Mouse (Mus musculus): ENCODE data around the gene Hs3st3b1. TPM values are rescaled to one million over a fixed set of nuclear protein-coding genes. Genes with fewer than 3 reads are reported as not detected.
A peak's percentile ranks its signal among the peaks of the same experiment; 100 is the strongest.

The Hs3st3b1 gene
- polyA plus RNA-seq, 1 experiment from 2014 or later: 0.78 TPM

DNA sequence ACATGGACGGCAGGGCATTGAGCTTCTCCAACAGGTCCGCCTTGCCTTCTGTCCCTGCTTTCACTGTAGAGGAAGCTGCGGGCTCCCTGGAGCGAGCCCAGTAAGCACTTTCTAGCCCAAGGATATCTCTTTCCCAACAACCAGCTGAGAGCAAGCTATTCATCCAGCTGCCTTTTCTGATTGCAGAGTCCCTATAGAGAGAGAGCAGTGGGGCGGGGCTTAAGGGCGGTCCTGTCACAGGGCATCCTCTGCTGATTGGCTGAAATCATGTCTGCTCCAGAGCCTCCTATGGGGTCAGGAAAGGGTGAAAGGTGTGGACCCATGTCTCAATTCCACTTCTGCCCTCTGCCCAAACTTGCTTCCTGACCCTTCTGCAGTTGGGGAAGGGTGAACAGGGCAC, 4.8 kb upstream of the Hs3st3b1 start:
- Histone ChIP-seq H3K4me2 (ENCODE audit: low read depth, low read length) (no peak overlapping the region), H3K36me3 (ENCODE audit: control insufficient read depth, insufficient read depth, low read length) (no peaks in the 10 kb centered on the region)
- WGBS: 86% methylated on average over 6 of the region's 6 CpGs

DNA sequence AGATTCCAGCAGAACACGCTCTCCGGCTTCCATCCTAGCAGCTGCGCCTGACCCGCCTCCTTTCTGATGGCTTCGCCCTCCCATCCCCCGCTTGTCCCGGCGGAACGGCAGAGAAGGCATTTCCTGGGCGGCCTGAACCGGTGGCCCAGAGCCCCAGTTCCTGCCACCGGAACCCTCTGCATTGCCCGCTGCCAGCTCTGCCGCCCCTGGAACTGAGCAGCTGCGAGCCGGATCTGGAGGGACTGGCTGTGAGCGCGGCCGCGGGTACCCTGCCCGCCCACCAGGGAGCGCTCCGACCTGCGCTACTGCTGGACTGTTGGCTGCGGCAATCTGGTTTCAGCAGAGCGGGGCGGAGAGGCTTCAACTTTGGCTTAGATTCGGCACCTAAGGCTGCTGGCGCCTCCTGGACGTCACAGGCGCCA, 3.1 kb upstream of the Hs3st3b1 start:
- Histone ChIP-seq H3K4me2 (ENCODE audit: low read depth, low read length) (peak overlapping the region; percentile 70), H3K9ac (ENCODE audit: low read length) (no peak overlapping the region), H3K27me3 (ENCODE audit: control insufficient read depth, insufficient read depth, low read depth, low read length) (peaks cover 53% of the 10 kb centered on the region), H3K27ac (ENCODE audit: low read length) (no peak overlapping the region), H3K4me1 (replicated peaks; ENCODE audit: control insufficient read depth, insufficient read depth, low read length) (peaks cover 27% of the 10 kb centered on the region), H3K36me3 (ENCODE audit: control insufficient read depth, insufficient read depth, low read length) (no peaks in the 10 kb centered on the region), H3K9me3 (ENCODE audit: control insufficient read depth, low read length) (no peaks in the 10 kb centered on the region), H3K4me3 (ENCODE audit: low read length) (peak overlapping the region; percentile 45)
- no peak for ATAC-seq (ENCODE audit: low read depth)
- WGBS: 1% methylated on average over 31 of the region's 31 CpGs

More for the DNA sequence above, 4.8 kb upstream of the Hs3st3b1 start:
- Histone ChIP-seq H3K27ac (ENCODE audit: low read length) (no peak overlapping the region), H3K4me3 (ENCODE audit: low read length) (no peak overlapping the region), H3K9ac (ENCODE audit: low read length) (no peak overlapping the region), H3K27me3 (ENCODE audit: control insufficient read depth, insufficient read depth, low read depth, low read length) (peaks cover 37% of the 10 kb centered on the region), H3K9me3 (ENCODE audit: control insufficient read depth, low read length) (no peaks in the 10 kb centered on the region), H3K4me1 (replicated peaks; ENCODE audit: control insufficient read depth, insufficient read depth, low read length) (peaks cover 17% of the 10 kb centered on the region)
- no peak for ATAC-seq (ENCODE audit: low read depth)

DNA sequence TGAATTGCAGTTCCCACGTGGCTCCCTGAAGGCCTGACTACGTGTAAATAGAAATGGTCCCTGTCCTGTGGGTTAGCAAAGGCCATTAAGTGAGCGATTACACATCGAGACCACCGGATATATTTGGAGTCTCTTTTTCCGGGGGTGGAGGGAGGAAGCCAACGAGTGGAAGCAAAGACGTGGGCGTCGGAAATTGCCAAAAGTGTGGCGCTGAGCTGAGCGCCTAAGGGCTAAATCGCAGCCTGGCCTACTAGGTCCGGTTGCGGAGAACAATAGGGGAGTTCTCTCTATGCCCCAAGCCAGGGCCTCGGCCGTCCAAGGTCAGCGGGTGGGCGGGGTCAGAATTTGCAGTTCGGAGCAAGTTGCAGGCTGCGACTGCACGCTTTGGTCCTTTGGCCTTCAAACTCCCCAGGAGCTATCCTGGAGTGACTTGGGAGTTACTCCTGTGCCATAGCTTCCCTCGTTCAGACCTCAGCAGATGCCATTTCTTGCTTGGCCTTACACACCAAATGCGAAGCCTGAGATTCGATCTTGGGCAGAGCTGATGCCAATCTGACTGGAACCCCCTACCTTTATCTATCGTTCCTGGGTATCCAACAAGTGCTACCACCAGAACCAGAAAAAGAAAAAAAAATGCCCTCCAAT, 2.3 kb upstream of the Hs3st3b1 start:
- no peaks in the 10 kb centered on the region for H3K36me3 ChIP-seq (ENCODE audit: control insufficient read depth, insufficient read depth, low read length)
- H3K9ac ChIP-seq (ENCODE audit: low read length): no peak overlapping the region
- no peak overlapping the region for H3K27ac ChIP-seq (ENCODE audit: low read length)
- ATAC-seq (ENCODE audit: low read depth): no peak
- H3K4me2 ChIP-seq (ENCODE audit: low read depth, low read length): 0 out of 2 replicates have a peak overlapping the region, but pooled peaks have one; percentile 21
- peaks cover 59% of the 10 kb centered on the region for H3K27me3 ChIP-seq (ENCODE audit: control insufficient read depth, insufficient read depth, low read depth, low read length)
- 5% methylated on average over 26 of the region's 26 CpGs for WGBS
- H3K4me3 ChIP-seq (ENCODE audit: low read length): no peak overlapping the region
- H3K4me1 ChIP-seq (replicated peaks; ENCODE audit: control insufficient read depth, insufficient read depth, low read length): peaks cover 31% of the 10 kb centered on the region
- no peaks in the 10 kb centered on the region for H3K9me3 ChIP-seq (ENCODE audit: control insufficient read depth, low read length)

DNA sequence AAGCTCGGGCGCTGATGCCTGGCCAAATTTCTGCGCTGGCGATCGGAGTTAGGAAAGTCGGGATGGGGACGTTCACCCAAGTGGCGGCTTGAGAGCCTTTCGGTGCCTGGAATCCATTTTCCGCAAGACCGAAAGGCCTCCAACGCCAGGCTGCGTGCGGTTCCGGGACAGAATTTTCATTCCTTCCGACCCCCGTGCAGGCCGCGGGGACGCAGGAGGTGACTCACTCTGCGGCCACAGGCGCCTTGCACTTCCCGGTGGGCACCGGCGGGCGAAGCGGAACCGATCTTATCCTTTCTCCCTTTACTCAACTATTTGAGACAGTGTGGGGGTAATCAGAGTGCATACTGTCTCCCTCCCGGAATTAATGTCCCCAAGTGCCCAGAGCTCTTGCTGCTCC, 1.3 kb upstream of the Hs3st3b1 start:
- H3K36me3 ChIP-seq (ENCODE audit: control insufficient read depth, insufficient read depth, low read length): no peaks in the 10 kb centered on the region
- H3K9ac ChIP-seq (ENCODE audit: low read length): peak overlapping the region; percentile 21; the same call in 1 of the 2 replicates
- peak overlapping the region; percentile 54 for H3K4me2 ChIP-seq (ENCODE audit: low read depth, low read length)
- peaks cover 69% of the 10 kb centered on the region for H3K27me3 ChIP-seq (ENCODE audit: control insufficient read depth, insufficient read depth, low read depth, low read length)
- no peak for ATAC-seq (ENCODE audit: low read depth)
- WGBS: 1% methylated on average over 29 of the region's 29 CpGs
- H3K4me3 ChIP-seq (ENCODE audit: low read length): peak overlapping the region; percentile 33
- no peaks in the 10 kb centered on the region for H3K9me3 ChIP-seq (ENCODE audit: control insufficient read depth, low read length)
- H3K27ac ChIP-seq (ENCODE audit: low read length): no peak overlapping the region
- peaks cover 34% of the 10 kb centered on the region for H3K4me1 ChIP-seq (replicated peaks; ENCODE audit: control insufficient read depth, insufficient read depth, low read length)

DNA sequence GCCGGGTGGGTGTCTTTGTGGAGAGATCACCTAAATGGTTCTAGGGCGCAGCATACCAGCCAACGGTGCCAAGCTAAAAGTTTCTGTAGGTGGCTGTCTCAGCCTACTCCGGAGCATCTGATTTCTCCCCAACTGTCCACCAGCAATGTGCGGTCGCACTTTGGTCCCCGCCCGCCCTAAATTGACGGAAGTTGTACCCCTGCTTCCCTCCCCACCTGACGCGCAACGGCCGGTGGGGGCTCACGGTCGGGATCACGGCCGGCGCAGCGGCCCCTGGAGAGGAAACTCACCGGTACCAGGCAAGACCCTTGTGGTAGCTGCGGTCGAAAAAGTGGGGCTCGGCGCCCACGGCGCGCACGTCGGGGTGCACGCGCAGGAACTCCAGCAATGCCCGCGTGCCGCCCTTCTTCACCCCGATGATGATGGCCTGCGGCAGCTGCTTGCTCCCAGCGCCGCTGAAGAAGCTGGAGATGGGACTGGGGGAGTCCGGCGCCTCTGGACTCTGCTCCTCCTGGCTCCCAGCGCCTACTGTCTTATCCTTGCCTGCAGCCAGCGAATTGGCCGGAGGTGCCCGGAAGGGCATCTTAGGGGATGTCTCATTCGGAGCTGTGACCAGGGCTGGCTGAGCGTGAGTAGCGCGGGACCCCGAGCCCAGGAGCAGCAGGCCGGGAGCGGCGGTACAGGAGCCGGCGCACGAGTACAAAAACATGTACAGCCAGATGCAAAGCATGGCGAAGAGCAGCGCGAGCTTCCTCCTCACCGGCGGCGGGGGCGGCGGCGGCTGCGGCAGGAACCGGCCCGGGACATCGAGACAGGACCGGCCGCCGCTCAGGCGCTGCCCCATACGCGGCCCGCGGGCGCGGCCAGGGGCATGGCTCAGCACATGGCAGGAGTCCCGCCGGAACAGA, 792 bp downstream of the Hs3st3b1 start:
- no peaks in the 10 kb centered on the region for H3K36me3 ChIP-seq (ENCODE audit: control insufficient read depth, insufficient read depth, low read length)
- under 1% methylated on average over 70 of the region's 80 CpGs for WGBS
- no peak overlapping the region for H3K27ac ChIP-seq (ENCODE audit: low read length)
- H3K9me3 ChIP-seq (ENCODE audit: control insufficient read depth, low read length): no peaks in the 10 kb centered on the region
- peak overlapping the region; percentile 52 for H3K4me3 ChIP-seq (ENCODE audit: low read length)
- peak overlapping the region; percentile 73 for H3K4me2 ChIP-seq (ENCODE audit: low read depth, low read length)
- peak overlapping the region; percentile 21 for H3K9ac ChIP-seq (ENCODE audit: low read length)
- peaks cover 85% of the 10 kb centered on the region for H3K27me3 ChIP-seq (ENCODE audit: control insufficient read depth, insufficient read depth, low read depth, low read length)
- peaks cover 34% of the 10 kb centered on the region for H3K4me1 ChIP-seq (replicated peaks; ENCODE audit: control insufficient read depth, insufficient read depth, low read length)
- 0 out of 2 replicates have a peak, but pooled peaks have one; percentile 13 for ATAC-seq (ENCODE audit: low read depth)

DNA sequence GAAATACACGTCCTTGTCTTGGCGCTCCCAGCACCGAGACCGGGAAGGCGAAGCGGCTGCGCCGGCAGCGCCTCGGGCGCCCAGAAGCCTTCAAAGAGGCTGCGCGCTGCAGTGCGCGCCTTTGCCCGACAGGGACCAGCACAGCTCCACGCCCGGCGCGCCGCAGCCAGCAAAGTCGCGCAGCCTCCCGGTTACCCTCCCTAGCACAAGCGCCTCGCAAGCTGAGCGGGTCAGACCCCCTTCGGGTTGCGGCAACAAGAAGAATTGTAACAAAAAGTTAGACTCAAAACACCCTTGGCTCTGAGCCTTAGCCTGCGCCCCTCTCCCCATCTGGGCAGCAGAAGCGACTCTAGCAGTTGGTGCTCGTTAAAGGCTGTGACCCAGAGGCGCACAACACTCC, 1.6 kb downstream of the Hs3st3b1 start:
- peak; percentile 57 for ATAC-seq (ENCODE audit: low read depth)
- under 1% methylated on average over 33 of the region's 33 CpGs for WGBS
- peak overlapping the region; percentile 73 for H3K4me2 ChIP-seq (ENCODE audit: low read depth, low read length)
- H3K27ac ChIP-seq (ENCODE audit: low read length): no peak overlapping the region
- peaks cover 83% of the 10 kb centered on the region for H3K27me3 ChIP-seq (ENCODE audit: control insufficient read depth, insufficient read depth, low read depth, low read length)
- H3K9me3 ChIP-seq (ENCODE audit: control insufficient read depth, low read length): no peaks in the 10 kb centered on the region
- no peaks in the 10 kb centered on the region for H3K36me3 ChIP-seq (ENCODE audit: control insufficient read depth, insufficient read depth, low read length)
- H3K9ac ChIP-seq (ENCODE audit: low read length): peak overlapping the region; percentile 50
- H3K4me3 ChIP-seq (ENCODE audit: low read length): peak overlapping the region; percentile 52
- peaks cover 34% of the 10 kb centered on the region for H3K4me1 ChIP-seq (replicated peaks; ENCODE audit: control insufficient read depth, insufficient read depth, low read length)

DNA sequence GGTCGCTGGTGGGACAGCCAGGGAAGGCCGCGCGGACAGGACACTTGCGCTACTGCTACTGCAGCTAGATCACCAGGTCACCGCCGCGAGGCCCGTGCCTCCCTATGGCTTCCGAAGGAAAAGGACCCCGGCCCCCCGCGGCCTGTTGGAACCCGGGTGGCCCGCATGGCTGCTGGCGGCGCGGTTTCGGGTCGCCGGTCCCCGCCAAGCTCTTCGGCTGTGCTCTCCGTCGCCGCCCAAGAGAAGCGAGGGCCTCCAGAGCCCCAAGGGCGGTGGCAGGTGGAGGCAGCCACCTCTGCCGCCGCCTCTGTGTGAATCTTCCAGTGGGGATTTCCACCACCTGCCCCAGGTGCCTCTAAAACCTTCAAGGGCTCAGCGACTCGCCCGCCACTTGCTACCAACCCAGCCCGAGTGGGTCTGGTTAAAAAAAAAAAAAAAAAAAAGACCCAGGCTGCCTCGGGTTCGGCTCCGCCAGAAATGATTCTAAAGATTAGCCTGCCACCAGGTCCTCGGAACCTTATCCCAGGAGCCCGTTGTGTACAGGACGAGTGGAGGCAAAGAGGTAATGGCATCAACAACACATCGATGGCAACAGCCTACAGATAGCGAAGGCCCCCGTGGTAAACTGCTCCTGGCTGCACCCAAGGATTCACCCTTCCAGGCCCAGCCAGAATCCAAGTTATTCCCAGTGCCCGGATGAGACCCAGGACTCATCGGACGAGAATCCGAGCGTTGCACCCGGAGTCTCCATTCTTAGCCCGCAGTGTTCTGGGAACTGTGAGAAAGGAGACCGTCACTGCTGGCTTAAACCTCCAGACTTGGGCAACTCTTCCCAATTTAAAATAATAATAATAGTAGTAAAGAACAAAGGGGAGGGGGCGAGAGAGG, 2.6 kb downstream of the Hs3st3b1 start:
- Histone ChIP-seq H3K4me3 (ENCODE audit: low read length) (peak overlapping the region; percentile 52), H3K9ac (ENCODE audit: low read length) (peak overlapping the region; percentile 50), H3K9me3 (ENCODE audit: control insufficient read depth, low read length) (no peaks in the 10 kb centered on the region), H3K27ac (ENCODE audit: low read length) (no peak overlapping the region), H3K4me2 (ENCODE audit: low read depth, low read length) (peak overlapping the region; percentile 73), H3K27me3 (ENCODE audit: control insufficient read depth, insufficient read depth, low read depth, low read length) (peaks cover 78% of the 10 kb centered on the region), H3K36me3 (ENCODE audit: control insufficient read depth, insufficient read depth, low read length) (no peaks in the 10 kb centered on the region), H3K4me1 (replicated peaks; ENCODE audit: control insufficient read depth, insufficient read depth, low read length) (peaks cover 32% of the 10 kb centered on the region)
- no peak for ATAC-seq (ENCODE audit: low read depth)
- WGBS: 6% methylated on average over 52 of the region's 52 CpGs

DNA sequence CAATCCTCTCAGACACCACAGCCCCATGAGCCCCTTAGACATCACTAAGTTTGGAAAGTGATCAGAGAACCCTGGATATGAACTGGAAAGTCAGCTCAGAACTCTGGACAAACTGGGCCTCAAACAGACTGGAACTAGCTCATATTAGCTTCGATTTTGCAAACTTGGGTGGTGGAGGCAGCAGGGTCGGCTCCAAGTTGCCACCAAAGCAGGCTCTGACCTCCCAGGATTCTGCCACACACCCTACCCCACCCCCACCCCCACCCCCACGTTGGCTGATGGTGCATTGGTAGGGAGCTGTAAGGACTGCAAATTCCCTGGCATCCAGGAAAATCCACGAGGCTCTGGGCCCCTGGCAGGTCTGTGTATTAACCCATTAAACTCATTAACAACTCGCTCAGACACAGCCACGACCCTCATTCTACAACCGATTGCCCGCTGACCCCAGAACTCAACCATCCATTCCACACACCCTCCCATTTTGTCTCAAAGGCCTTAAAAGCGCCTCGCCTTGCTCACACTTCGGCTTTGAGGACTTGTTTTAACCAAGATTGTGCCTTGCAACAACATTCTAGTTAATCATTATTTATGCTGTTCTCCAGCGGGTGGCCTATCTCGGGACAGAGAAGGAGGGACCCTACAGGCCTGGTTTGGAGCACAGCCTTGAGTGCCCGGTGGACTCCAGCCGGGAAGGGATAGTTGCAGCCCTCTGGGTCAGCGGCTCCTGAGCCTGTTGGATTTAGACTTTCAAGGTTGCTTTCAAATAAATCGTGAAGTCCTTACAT, 3.6 kb downstream of the Hs3st3b1 start:
- Histone ChIP-seq H3K4me3 (ENCODE audit: low read length) (no peak overlapping the region; the same call in 1 of the 2 replicates), H3K4me2 (ENCODE audit: low read depth, low read length) (no peak overlapping the region), H3K4me1 (replicated peaks; ENCODE audit: control insufficient read depth, insufficient read depth, low read length) (peaks cover 35% of the 10 kb centered on the region), H3K9ac (ENCODE audit: low read length) (no peak overlapping the region), H3K9me3 (ENCODE audit: control insufficient read depth, low read length) (no peaks in the 10 kb centered on the region), H3K36me3 (ENCODE audit: control insufficient read depth, insufficient read depth, low read length) (no peaks in the 10 kb centered on the region), H3K27ac (ENCODE audit: low read length) (no peak overlapping the region), H3K27me3 (ENCODE audit: control insufficient read depth, insufficient read depth, low read depth, low read length) (peaks cover 72% of the 10 kb centered on the region)
- WGBS: 32% methylated on average over 17 of the region's 17 CpGs
- ATAC-seq (ENCODE audit: low read depth): no peak
